Mouse (Mus musculus) fat pad, adult 2 months (tissue): ENCODE results near the gene Farp1.

Source experiments
- DNase-seq: peaks from one replicate; pipeline ENCODE4 v3.0.0-alpha.2; 2011; ENCODE audit warnings: low read depth, low spot score; ENCODE audit errors: extremely low read depth

Farp1 gene

GRCm38 (mm10) chr14:121255469-121255868 is 220.5 kb downstream of the Farp1 start:
- DNase-seq: no peak

GRCm38 (mm10) chr14:121256896-121257295 is 221.9 kb downstream of the Farp1 start:
- DNase-seq: no peak

- DNase-seq: no peak
Measured at GRCm38 (mm10) chr14:121259332-121259731, 224.3 kb downstream of the Farp1 start.

- no peak for DNase-seq
Measured at GRCm38 (mm10) chr14:121259789-121260188, 224.8 kb downstream of the Farp1 start.

- no peak for DNase-seq
Measured at GRCm38 (mm10) chr14:121261229-121261879, 226.4 kb downstream of the Farp1 start.

- DNase-seq: no peak
Measured at GRCm38 (mm10) chr14:121262606-121263005, 227.6 kb downstream of the Farp1 start.

GRCm38 (mm10) chr14:121263912-121264311 is 228.9 kb downstream of the Farp1 start:
- no peak for DNase-seq

GRCm38 (mm10) chr14:121264453-121264852 is 229.5 kb downstream of the Farp1 start:
- no peak for DNase-seq

GRCm38 (mm10) chr14:121267801-121268200 is 232.8 kb downstream of the Farp1 start:
- no peak for DNase-seq

- DNase-seq: no peak
Measured at GRCm38 (mm10) chr14:121270490-121270889, 235.5 kb downstream of the Farp1 start.

- no peak for DNase-seq
Measured at GRCm38 (mm10) chr14:121274985-121275384, 240.0 kb downstream of the Farp1 start.

GRCm38 (mm10) chr14:121276016-121276415 is 241.0 kb downstream of the Farp1 start:
- DNase-seq: no peak

GRCm38 (mm10) chr14:121279106-121279505 is 244.1 kb downstream of the Farp1 start:
- DNase-seq: no peak

- no peak for DNase-seq
Measured at GRCm38 (mm10) chr14:121280601-121281335, 245.8 kb downstream of the Farp1 start.

GRCm38 (mm10) chr14:121281336-121281710 is 246.3 kb downstream of the Farp1 start:
- no peak for DNase-seq

- no peak for DNase-seq
Measured at GRCm38 (mm10) chr14:121285379-121286120, 250.6 kb downstream of the Farp1 start.

- DNase-seq: no peak
Measured at GRCm38 (mm10) chr14:121291881-121292280, 256.9 kb downstream of the Farp1 start.

GRCm38 (mm10) chr14:121292391-121292790 is 257.4 kb downstream of the Farp1 start:
- no peak for DNase-seq

- no peak for DNase-seq
Measured at GRCm38 (mm10) chr14:121294484-121294883, 259.5 kb downstream of the Farp1 start.

- no peak for DNase-seq
Measured at GRCm38 (mm10) chr14:121297103-121297502, 262.1 kb downstream of the Farp1 start.

GRCm38 (mm10) chr14:121298537-121298936 is 263.5 kb downstream of the Farp1 start:
- DNase-seq: no peak

GRCm38 (mm10) chr14:121299093-121299492 is 264.1 kb downstream of the Farp1 start:
- no peak for DNase-seq
